Mouse (Mus musculus) embryonic fibroblast, embryonic 13.5 days (primary cell): ENCODE measurements around the gene Tcf7l2. TPM values are rescaled to one million over a fixed set of nuclear protein-coding genes. Genes with fewer than 3 reads are reported as not detected.

Experiments
- H3K27ac ChIP-seq: 2 replicates; pipeline ENCODE4 v1.5.1; 2012; ENCODE audit warnings: low read length, control low read depth, inconsistent platforms; ENCODE audit not compliant: insufficient read depth
- H3K4me1 ChIP-seq: 2 replicates; pipeline ENCODE4 v1.6.1; 2011; ENCODE audit warnings: low read length; ENCODE audit not compliant: control insufficient read depth, insufficient read depth
- H3K4me3 ChIP-seq: 2 replicates; pipeline ENCODE4 v1.5.1; 2011; ENCODE audit warnings: mild to moderate bottlenecking, control low read depth, low read length; ENCODE audit not compliant: insufficient read depth
- CTCF ChIP-seq: IDR thresholded peaks from 2 replicates; pipeline ENCODE4 v1.5.1; 2011; ENCODE audit warnings: mild to moderate bottlenecking, control low read depth, low read length, moderate library complexity, borderline replicate concordance; ENCODE audit not compliant: insufficient read depth
- POLR2A ChIP-seq: IDR thresholded peaks from 2 replicates; pipeline ENCODE4 v1.6.1; 2011; ENCODE audit warnings: low read depth, mild to moderate bottlenecking, control low read depth, low read length, moderate library complexity
- polyA plus RNA-seq: library from polyadenylated mRNA; stranded (reverse); fragments of >200 nt; gene quantifications from 2 replicates; pipeline ENCODE4 v1.2.4, GENCODE M21; 2011; ENCODE audit warnings: low read depth; ENCODE audit not compliant: missing spikeins, insufficient read length

The Tcf7l2 gene
- polyA plus RNA-seq, 1 experiment = 41.1 TPM

- Histone ChIP-seq H3K4me3 (no peak overlapping the region), H3K27ac (no peak overlapping the region), H3K4me1 (no peaks in the 10 kb centered on the region)
- TF ChIP-seq POLR2A (no peak), CTCF (no peak)
Measured at GRCm38 (mm10) chr19:55925804-55926521, 184.3 kb downstream of the Tcf7l2 start.

- TF ChIP-seq CTCF = no peak
Measured at GRCm38 (mm10) chr19:55926858-55927673, 185.4 kb downstream of the Tcf7l2 start.

GRCm38 (mm10) chr19:55927674-55928061 is 186.0 kb downstream of the Tcf7l2 start:
- Histone ChIP-seq H3K4me1 (no peaks in the 10 kb centered on the region), H3K27ac (no peak overlapping the region), H3K4me3 (no peak overlapping the region)
- TF ChIP-seq POLR2A (no peak), CTCF (no peak)

More at GRCm38 (mm10) chr19:55926858-55927673, 185.4 kb downstream of the Tcf7l2 start:
- Histone ChIP-seq H3K4me1 (no peaks in the 10 kb centered on the region), H3K4me3 (no peak overlapping the region), H3K27ac (no peak overlapping the region)

- TF ChIP-seq CTCF (no peak), POLR2A (no peak)
- Histone ChIP-seq H3K27ac (no peak overlapping the region), H3K4me3 (no peak overlapping the region), H3K4me1 (no peaks in the 10 kb centered on the region)
Measured at GRCm38 (mm10) chr19:55928674-55929073, 187.1 kb downstream of the Tcf7l2 start.

- Histone ChIP-seq H3K4me3 (no peak overlapping the region), H3K27ac (no peak overlapping the region), H3K4me1 (no peaks in the 10 kb centered on the region)
- TF ChIP-seq CTCF = no peak
- TF ChIP-seq POLR2A = no peak
Measured at GRCm38 (mm10) chr19:55931642-55932041, 190.0 kb downstream of the Tcf7l2 start.

- TF ChIP-seq CTCF (no peak), POLR2A (no peak)
- Histone ChIP-seq H3K4me3 (no peak overlapping the region), H3K4me1 (no peaks in the 10 kb centered on the region), H3K27ac (no peak overlapping the region)
Measured at GRCm38 (mm10) chr19:55933947-55934729, 192.5 kb downstream of the Tcf7l2 start.

- Histone ChIP-seq H3K4me3 (no peak overlapping the region), H3K27ac (no peak overlapping the region), H3K4me1 (no peaks in the 10 kb centered on the region)
- TF ChIP-seq POLR2A = no peak
Measured at GRCm38 (mm10) chr19:55934730-55935003, 193.0 kb downstream of the Tcf7l2 start.

GRCm38 (mm10) chr19:55937026-55937425 is 195.4 kb downstream of the Tcf7l2 start:
- no peak overlapping the region for H3K4me3 ChIP-seq
- no peaks in the 10 kb centered on the region for H3K4me1 ChIP-seq
- TF ChIP-seq CTCF = no peak
- no peak for TF ChIP-seq POLR2A
- no peak overlapping the region for H3K27ac ChIP-seq

- Histone ChIP-seq H3K4me3 (no peak overlapping the region), H3K4me1 (no peaks in the 10 kb centered on the region), H3K27ac (no peak overlapping the region)
- TF ChIP-seq CTCF (no peak), POLR2A (no peak)
Measured at GRCm38 (mm10) chr19:55938254-55939046, 196.8 kb downstream of the Tcf7l2 start.
